Mouse (Mus musculus) lung, embryonic 14.5 days (tissue): ENCODE measurements at regions not wholly inside any gene's neighbourhood (a gene's known extent, or its start where the extent isn't known, plus 50 kb on each side); places are given as distances from the start of the nearest gene placed in this dataset.
A peak's percentile ranks its signal among the peaks of the same experiment; 100 is the strongest.

Experiments
- ATAC-seq: fragments of 200-750 bp; cut with Nextera tagmentation; 2 replicates; pipeline ENCODE4 v1.8.0; 2017; ENCODE audit warnings: mild to moderate bottlenecking, moderate TSS enrichment, moderate library complexity; ENCODE audit not compliant: insufficient read depth
- DNase-seq: peaks from one replicate; pipeline ENCODE4 v3.0.0-alpha.2; 2015
- H3K27ac ChIP-seq: fragments of 300-500 bp; sonication (generic); 2 replicates; pipeline ENCODE4 v1.5.1; 2014; ENCODE audit warnings: low read depth, mild to moderate bottlenecking, moderate library complexity
- H3K27me3 ChIP-seq: fragments of 300-500 bp; sonication (generic); 2 replicates; pipeline ENCODE4 v1.6.1; 2014; ENCODE audit warnings: low read length, control low read depth; ENCODE audit not compliant: insufficient read depth
- H3K36me3 ChIP-seq: fragments of 300-500 bp; sonication (generic); 2 replicates; pipeline ENCODE4 v1.6.1; 2014; ENCODE audit warnings: control low read depth; ENCODE audit not compliant: insufficient read depth
- H3K4me1 ChIP-seq: fragments of 300-500 bp; sonication (generic); 2 replicates; pipeline ENCODE4 v1.6.1; 2014; ENCODE audit warnings: antibody characterized with exemption, control low read depth; ENCODE audit not compliant: insufficient read depth
- H3K4me2 ChIP-seq: fragments of 300-500 bp; sonication (generic); 2 replicates; pipeline ENCODE4 v1.6.1; 2014; ENCODE audit warnings: mild to moderate bottlenecking
- H3K4me3 ChIP-seq: fragments of 300-500 bp; sonication (generic); 2 replicates; pipeline ENCODE4 v1.5.1; 2014; ENCODE audit warnings: low read depth, low read length
- H3K9ac ChIP-seq: fragments of 300-500 bp; sonication (generic); 2 replicates; pipeline ENCODE4 v1.6.1; 2014
- H3K9me3 ChIP-seq: fragments of 300-500 bp; sonication (generic); 2 replicates; pipeline ENCODE4 v1.6.1; 2016; ENCODE audit warnings: low read depth, low read length, control low read depth
- CTCF ChIP-seq: IDR thresholded peaks from 2 replicates; pipeline ENCODE4 v1.5.1; 2016; ENCODE audit warnings: antibody characterized with exemption, low read depth
- WGBS: fragments of 180-500 bp; shearing (Covaris S2); extraction: QIAGEN DNeasy Blood & Tissue Kit; methylation state at CpG from one replicate; pipeline ENCODE4 v1.1.7; 2014; 5-methylcytosine and 5-hydroxymethylcytosine counted together

- no peak overlapping the region for H3K27ac ChIP-seq
- no peak overlapping the region for H3K4me2 ChIP-seq
- ATAC-seq (no peak), DNase-seq (no peak)
- peaks cover 26% of the 10 kb centered on the region for H3K9me3 ChIP-seq
- H3K36me3 ChIP-seq: no peaks in the 10 kb centered on the region
- TF ChIP-seq CTCF: no peak
- no peak overlapping the region for H3K9ac ChIP-seq
- H3K4me1 ChIP-seq: no peaks in the 10 kb centered on the region
- H3K27me3 ChIP-seq: no peaks in the 10 kb centered on the region
- H3K4me3 ChIP-seq: no peak overlapping the region
- WGBS: 90% methylated on average over 12 of the region's 12 CpGs
Measured at GRCm38 (mm10) chr12:105898580-105899293, 111.3 kb upstream of the Vrk1 start.

GRCm38 (mm10) chr12:105899294-105899909 is 110.6 kb upstream of the Vrk1 start:
- H3K27ac ChIP-seq: no peak overlapping the region
- ATAC-seq (no peak), DNase-seq (no peak)
- no peaks in the 10 kb centered on the region for H3K36me3 ChIP-seq
- no peak overlapping the region for H3K9ac ChIP-seq
- no peaks in the 10 kb centered on the region for H3K4me1 ChIP-seq
- peaks cover 26% of the 10 kb centered on the region for H3K9me3 ChIP-seq
- H3K27me3 ChIP-seq: no peaks in the 10 kb centered on the region
- H3K4me2 ChIP-seq: no peak overlapping the region
- H3K4me3 ChIP-seq: no peak overlapping the region
- TF ChIP-seq CTCF: no peak
- WGBS: 68% methylated on average over 9 of the region's 9 CpGs

- peaks cover 26% of the 10 kb centered on the region for H3K9me3 ChIP-seq
- H3K27me3 ChIP-seq: no peaks in the 10 kb centered on the region
- no peak overlapping the region for H3K4me2 ChIP-seq
- H3K27ac ChIP-seq: no peak overlapping the region
- no peak for TF ChIP-seq CTCF
- 85% methylated on average over 6 of the region's 6 CpGs for WGBS
- no peaks in the 10 kb centered on the region for H3K36me3 ChIP-seq
- no peak for ATAC-seq
- no peak overlapping the region for H3K4me3 ChIP-seq
- DNase-seq: no peak
- H3K4me1 ChIP-seq: no peaks in the 10 kb centered on the region
- H3K9ac ChIP-seq: no peak overlapping the region
Measured at GRCm38 (mm10) chr12:105900479-105900878, 109.5 kb upstream of the Vrk1 start.

DNA sequence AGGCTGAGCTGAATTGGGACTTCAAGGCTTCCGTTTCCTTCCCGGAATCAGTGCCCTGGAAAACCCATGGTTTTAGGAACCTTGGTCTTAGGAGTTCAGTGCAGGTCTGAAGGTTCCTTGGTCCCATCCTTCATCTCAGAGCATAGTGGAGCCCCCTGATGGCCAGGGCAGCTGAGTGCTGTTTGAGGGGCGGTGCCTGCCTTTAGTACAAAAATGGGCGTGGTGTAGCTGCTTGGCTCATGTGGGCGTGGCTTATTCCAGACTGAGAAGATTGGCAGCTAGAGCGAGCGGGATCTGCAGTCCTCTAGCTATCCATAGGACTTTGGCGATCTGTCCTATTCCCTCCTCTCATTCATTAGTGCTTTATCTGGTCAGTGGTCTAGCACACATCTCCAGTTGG is 107.0 kb upstream of the Vrk1 start:
- Histone ChIP-seq H3K9ac (no peak overlapping the region), H3K4me2 (no peak overlapping the region), H3K4me1 (no peaks in the 10 kb centered on the region), H3K36me3 (no peaks in the 10 kb centered on the region), H3K27me3 (no peaks in the 10 kb centered on the region), H3K27ac (no peak overlapping the region), H3K4me3 (no peak overlapping the region), H3K9me3 (peaks cover 8% of the 10 kb centered on the region; the same call in 1 of the 2 replicates)
- 41% methylated on average over 8 of the region's 8 CpGs for WGBS
- DNase-seq: peak; percentile 40
- ATAC-seq: no peak
- TF ChIP-seq CTCF: no peak

DNA sequence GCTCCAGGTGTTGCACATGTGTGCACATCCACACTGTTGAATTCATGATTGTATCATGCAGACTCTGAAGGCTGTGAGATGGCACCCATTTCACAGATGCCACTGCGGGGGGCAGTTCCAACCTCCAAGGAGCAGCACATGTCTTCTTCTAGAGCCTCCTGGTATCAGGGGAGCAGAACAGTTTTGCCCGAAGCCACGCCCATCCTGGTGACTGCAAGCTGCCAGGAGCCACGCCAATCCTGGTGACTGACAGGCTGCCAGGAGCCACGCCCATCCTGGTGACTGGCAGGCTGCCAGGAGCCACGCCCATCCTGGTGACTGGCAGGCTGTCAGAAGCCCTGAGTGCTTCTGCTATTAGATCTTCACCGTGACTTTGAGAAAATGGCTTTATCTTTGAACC is 103.4 kb upstream of the Vrk1 start:
- Histone ChIP-seq H3K4me2 (no peak overlapping the region), H3K4me1 (no peaks in the 10 kb centered on the region), H3K27me3 (no peaks in the 10 kb centered on the region), H3K4me3 (no peak overlapping the region), H3K27ac (no peak overlapping the region), H3K9ac (no peak overlapping the region), H3K36me3 (no peaks in the 10 kb centered on the region), H3K9me3 (no peaks in the 10 kb centered on the region)
- TF ChIP-seq CTCF: no peak
- 25% methylated on average over 7 of the region's 7 CpGs for WGBS
- DNase-seq: peak; percentile 68
- ATAC-seq: no peak

- Histone ChIP-seq H3K9ac (no peak overlapping the region), H3K4me1 (no peaks in the 10 kb centered on the region), H3K4me3 (no peak overlapping the region), H3K27me3 (no peaks in the 10 kb centered on the region), H3K27ac (no peak overlapping the region), H3K4me2 (no peak overlapping the region), H3K9me3 (no peaks in the 10 kb centered on the region), H3K36me3 (no peaks in the 10 kb centered on the region)
- no peak for TF ChIP-seq CTCF
- WGBS: 63% methylated on average over 13 of the region's 13 CpGs
- DNase-seq (no peak), ATAC-seq (no peak)
Measured at GRCm38 (mm10) chr12:105907851-105908620, 102.0 kb upstream of the Vrk1 start.

DNA sequence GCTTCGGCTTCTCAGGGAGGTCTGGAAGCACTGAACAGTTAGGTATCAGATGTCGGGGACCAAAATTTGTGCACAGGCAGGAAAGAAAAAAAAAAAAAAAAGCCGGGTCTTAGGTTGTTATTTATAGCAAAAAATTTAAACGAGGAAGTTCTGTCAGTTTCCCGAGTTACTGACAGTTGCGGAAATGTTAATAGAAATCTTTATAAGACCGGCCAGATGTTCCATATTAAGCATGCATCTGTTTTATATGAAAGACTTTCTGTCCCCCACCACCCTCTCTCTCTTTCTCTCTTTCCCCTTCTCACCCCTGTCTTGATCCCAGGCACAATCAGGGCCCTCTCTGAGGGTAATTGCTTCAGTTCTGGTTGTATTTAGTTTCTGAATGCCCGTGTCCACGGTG is 98.5 kb upstream of the Vrk1 start:
- no peak overlapping the region for H3K9ac ChIP-seq
- no peak overlapping the region for H3K4me3 ChIP-seq
- ATAC-seq: no peak
- no peak overlapping the region for H3K27ac ChIP-seq
- DNase-seq: no peak
- no peaks in the 10 kb centered on the region for H3K36me3 ChIP-seq
- H3K27me3 ChIP-seq: no peaks in the 10 kb centered on the region
- 53% methylated on average over 9 of the region's 9 CpGs for WGBS
- no peak for TF ChIP-seq CTCF
- H3K4me2 ChIP-seq: no peak overlapping the region
- no peaks in the 10 kb centered on the region for H3K4me1 ChIP-seq
- no peaks in the 10 kb centered on the region for H3K9me3 ChIP-seq
